Mouse (Mus musculus) CH12F3 (cell line): Measurements from ENCODE around the gene Rxfp2.

Source experiments
- in situ Hi-C: fragments of 300-500 bp; cut with MboI; formaldehyde crosslinking; loops from 2 replicates; pipeline ENCODE4 v1.14.3; 2020; ENCODE audit warnings: low sequenced_read_pairs

Rxfp2 gene

DNA sequence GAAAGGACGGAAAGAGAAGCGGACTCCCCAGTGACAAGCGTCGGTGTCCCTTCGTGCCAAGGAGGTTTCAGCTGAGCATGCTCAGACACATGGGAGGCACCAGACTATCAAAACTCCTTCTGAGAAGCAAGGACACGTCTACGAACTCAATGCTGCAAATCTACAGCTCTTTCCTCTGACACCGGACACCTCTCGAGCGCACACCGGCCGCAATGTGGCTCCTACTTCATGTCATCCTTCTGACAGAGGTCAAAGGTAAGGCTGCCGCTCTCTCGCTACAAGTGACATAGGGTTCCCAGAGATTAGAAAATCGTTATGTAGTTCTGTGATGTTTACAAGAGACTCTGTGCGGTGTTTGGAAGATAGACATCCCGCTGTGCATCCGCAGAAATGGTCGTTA, at the start of gene Rxfp2:
Rxfp2 (plus strand) TSS at position 20 of the 400 bp plus-strand sequence.
- in situ Hi-C loops = no loop called here

DNA sequence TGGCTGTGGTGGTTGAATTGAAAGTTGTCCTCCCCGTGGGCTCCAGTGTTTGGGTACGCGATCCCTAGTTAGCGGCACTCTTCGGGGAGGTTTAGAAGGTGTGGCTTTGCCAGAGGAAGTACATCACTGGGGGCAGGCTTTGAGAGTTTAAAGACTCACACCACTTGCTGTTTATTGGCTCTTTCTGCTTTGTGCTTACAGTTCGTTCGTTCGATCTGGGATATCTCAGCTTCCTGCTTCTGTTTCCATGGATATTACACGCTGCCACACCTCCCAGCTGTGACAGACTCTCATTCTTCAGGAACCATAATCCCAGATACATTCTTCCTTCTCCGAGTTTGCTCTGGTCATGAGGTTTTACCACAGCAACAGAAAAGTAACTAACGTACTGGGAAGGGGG, 48.2 kb upstream of the Rxfp2 start:
- in situ Hi-C loops = no loop called here

DNA sequence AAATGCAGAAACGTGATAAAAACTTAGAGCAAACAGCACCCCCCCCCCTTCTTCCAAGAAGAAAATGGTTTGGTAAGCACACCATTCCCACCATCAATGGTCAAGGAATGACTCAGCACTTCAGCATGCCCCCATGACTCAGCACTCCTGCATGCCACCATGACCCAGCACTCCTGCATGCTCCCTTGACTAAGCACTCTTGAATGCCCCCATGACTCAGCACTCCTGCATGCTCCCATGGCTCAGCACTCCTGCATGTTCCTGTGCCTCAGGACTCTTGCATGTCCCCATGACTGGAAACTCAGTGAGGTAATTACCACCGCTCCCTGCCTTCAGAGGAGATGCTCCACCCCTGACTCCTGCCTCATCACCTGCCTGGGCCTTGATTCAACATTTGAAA, 41.4 kb upstream of the Rxfp2 start:
- in situ Hi-C loops = no loop called here

DNA sequence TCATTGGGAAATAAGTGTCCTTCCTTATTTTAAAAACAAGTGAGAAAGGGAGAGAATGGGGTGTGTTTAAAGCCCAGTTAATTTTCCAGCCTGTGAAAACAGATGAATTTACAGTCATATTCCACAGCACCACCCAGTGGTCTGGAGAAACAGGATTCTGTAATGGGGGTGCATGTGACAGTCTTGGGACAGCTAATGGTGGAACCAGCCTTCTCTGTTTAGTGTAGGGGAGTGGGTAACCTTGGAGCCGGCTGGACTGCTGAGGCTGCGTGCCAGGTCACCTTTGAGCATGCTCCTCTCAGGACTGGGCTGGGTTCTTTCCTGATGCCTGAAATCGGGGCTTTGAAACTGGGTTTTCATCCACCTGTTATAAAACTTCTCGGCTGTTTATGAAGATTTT, 34.9 kb upstream of the Rxfp2 start:
- in situ Hi-C loops = no loop called here

DNA sequence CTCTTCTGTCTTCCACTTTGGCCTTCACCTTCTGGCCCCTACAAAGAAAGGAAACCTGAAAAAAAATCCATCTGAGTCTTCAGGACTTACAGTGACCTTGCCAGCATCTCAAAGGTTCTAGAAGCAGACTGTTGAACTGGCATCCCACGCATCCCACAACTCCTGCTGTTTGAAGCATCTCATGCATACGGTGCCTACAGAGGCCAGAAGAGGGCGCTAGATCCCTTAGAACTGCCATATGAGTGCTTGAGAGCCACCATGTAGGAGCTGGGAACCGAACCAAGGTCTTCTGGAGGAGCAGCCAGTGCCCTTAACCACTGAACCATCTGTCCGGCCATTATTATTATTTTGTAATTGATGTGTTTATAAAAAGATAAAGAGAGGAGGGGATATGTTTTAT, 23.9 kb upstream of the Rxfp2 start:
- in situ Hi-C loops = no loop called here

DNA sequence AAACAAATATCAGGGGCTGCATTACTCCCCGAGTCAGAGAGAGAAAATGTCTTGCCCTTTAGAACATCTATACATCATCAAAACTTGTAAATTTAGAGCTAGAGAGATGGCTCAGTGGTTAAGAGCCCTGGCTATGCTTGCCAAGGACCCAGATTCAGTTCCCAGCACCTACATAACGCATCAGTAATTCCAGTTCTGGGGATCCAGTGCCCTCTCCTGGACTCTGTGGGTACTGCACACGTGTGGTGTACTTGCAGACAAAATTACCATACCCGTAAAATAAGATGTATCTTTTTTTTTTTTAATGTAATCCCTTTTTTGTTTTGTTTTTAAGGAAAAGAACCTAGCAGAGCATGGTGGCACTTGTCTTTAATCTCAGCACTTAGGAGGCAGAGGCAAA, 21.9 kb upstream of the Rxfp2 start:
- in situ Hi-C loops = no loop called here

DNA sequence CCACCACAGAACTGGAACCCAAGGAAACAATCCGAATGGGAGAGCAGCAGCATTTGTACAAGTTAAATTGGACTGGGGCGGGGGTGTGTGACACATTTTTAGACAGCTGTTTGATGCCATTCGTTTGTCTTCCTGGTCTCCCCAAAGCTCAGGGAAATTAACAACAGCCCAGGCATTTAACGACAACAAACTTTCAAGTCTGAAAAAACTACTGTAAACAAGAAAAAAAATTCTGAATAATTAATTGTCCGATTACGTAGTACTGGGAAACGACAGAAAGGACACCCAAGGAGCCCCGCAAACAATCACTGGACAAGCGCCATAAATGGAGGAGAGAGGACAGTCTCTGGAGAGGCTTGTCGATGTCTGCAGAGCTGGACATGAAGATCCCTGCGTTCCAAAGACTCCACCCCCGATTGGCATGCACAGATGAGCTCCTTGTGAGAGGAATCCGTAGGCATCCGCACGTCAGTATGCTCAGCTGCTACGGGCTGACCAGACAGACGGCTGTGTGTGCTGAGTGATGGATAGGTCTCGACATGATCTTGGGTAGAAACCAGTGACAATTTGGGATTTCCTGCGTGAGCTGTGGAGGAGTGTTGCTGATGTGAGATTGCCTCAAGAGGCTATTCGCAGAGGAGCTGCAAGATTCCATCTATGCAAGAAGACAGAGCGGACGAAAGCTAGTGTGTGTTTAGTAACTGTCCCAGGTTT, 21.0 kb upstream of the Rxfp2 start:
- in situ Hi-C loops = no loop called here

DNA sequence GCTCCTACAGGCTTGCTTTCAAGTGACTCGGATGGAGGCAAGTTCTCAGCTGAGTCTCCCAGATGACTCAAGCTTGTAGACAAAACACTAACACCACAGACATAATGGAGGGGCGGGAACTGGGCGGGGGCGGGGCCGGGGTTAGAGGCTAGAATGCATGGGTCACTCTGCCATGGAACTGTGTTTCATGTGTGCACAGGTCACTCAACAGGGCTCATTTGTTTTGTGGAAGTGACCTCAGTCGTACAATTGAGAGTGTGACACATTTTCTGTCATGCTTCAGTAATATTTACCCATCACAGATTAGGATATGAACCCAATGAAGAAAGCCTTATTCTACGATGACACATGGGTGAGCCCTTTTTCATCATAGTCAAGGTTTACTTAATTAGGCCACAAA, 20.2 kb upstream of the Rxfp2 start:
- in situ Hi-C loops = no loop called here

DNA sequence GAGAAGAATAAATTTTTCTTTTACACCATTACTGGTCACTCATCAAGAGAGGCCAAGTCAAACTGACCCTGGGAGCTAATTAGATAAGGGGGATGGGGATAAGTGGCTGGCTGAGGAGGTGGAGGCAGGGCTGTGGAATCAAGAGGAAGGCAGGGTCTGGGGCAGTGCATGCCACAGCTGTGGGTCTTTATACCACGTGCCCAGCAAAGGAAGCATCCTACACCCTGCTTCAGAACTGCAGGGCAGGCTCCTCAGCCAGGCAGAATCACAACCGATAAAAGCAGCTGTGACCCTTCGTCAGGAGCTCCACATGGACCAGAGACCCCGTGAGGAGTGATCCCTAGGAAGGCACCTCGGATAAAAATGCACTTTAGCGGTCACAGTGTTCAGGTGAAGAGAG, 13.1 kb upstream of the Rxfp2 start:
- in situ Hi-C loops = no loop called here

DNA sequence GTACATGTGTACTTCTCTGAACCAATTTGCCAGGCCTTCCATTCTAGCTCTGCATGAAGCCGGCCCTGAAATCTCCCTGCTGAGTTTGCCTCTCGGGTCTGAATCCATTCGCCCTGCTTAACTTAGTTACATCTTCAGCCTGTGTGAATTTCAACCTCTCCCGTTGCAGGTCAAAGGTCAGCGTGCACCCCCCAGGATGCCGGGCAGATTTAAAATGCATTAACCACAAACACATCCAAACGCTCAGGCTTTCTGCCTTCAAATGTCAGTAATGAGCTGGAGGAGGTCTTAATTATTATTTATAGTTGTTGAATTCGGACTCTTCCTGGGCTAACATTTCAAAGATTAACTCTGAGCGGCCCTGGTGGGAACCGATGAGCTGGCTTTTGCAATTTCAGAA, 1.6 kb upstream of the Rxfp2 start:
- in situ Hi-C loops = no loop called here

DNA sequence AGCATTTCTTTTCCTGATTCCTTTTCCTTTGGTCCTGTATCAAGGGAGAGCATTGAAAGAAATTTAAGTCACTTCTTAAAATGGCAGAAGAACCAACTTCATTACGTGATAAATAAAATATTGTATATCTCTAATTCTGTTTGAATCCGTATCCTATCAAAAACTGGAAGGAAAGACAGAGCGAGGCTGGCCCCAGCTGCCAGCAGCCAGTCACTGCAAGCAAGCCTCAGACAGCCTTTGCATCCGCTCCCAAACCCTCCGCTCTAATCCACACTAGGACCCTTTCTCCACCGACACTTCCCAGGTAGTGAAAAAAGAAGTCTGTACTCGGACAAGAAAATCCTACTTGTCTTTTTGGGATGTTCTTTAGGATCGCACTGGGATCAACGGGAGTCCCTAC, 803 bp upstream of the Rxfp2 start:
- in situ Hi-C loops = no loop called here

DNA sequence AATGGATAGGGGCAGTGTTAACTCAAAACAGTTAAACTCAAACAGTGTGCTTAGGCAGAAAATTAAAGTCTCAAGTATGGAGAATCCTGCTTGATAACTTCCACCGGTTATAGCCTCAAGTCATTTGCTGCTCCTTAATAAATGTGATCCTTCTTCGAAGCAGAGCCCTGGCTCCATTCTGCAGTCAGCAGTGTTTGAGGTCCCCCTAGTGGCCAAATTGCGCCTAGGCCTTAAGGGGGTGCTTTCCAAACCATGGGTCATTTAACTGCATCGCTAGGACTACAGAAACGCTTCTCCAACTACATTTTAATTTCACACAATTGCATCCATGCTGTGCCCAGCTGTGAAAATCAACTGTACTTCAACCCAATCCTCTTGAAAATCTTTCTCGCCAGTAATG, 2.4 kb downstream of the Rxfp2 start:
- in situ Hi-C loops = no loop called here

DNA sequence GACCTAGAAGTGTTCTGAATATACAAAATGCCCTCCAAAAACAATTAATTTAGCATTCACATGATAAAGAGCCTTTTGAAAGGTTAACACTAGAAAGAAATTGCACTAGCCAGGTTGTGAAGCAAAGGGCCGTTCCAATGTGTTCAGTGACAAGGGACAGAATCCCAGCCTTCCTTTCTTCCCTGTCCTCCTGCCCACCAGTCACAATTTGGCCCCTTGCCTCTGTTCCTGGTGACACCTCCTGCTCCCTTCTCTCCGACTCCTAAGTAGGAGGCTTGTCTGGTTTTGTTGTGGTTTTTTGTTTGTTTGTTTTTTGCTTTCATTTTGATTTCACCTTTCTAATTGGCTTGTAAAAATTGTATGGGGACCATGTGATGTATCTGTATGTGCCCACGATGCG, 3.3 kb downstream of the Rxfp2 start:
- in situ Hi-C loops = no loop called here

DNA sequence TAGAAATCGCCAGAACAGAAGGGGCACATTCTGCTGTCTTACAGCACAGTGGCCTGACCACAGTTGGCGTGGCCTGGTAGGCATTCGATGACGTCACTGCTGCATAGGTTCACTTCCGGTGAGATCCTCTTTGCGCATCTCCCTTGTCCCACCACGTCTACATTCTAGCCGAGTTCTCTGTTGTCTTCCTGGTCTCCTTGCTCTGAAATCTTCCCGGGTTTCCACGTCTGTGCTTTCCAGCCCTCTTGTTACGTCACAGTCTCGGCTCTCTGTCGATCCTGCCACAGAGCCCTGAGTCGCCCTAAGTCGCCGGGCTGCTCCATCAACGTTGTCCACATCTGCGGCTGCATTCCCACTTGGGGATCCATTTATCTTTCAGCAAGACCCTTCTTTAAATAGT, 4.1 kb downstream of the Rxfp2 start:
- in situ Hi-C loops = no loop called here

DNA sequence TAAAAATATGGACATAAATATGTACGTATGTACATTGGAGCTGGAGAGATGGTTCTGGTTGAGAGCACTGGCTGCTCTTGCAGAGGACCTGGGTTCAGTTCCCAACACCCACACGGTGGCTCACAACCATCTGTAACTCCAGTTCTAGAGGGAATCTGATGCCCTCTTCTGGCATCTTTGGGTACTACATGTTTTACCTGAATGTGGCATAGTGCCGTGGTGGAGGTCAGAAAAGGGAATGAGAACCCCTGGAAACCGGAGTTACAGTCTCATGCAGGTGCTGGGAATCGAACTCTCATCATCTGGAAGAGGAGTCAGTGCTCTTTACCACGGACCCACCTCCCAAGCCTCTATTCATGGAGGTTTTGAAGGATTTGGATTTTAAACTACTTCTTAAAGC, 5.0 kb downstream of the Rxfp2 start:
- in situ Hi-C loops = no loop called here

DNA sequence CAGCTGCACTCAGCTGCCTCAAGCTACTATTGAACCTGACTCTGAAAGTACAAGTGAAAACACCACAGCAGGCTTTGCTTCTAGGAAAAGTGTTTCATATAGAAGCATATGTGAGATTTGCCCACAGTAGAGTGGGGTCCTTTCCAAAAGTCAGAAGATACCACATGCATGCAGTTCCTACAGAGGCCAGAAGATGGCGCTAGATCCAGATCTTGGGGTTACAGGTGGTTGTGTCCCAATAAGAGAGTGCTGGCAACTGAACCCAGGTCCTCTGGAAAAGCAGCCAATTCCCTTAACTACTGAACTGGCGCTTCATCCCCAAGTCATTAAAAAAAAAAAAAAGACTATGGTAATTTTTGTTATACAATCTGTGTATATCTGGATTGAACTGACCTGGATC, 5.7 kb downstream of the Rxfp2 start:
- in situ Hi-C loops = no loop called here

DNA sequence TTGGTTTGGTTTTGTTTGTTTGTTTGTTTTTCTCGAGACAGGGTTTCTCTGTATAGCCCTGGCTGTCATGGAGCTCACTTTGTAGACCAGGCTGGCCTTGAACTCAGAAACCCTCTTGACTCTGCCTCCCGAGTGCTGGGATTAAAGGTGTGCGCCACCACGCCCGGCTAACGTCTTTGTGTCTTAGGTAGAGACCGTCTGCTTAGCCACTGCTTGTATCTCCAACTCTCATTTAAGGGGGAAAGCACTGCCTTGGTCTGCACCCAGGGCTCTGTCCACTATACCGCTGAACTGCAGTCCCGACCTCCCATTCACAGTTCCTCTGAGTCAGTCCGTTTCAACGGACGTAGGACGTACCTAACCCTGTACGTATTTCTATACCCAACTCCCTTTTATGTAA, 6.4 kb downstream of the Rxfp2 start:
- in situ Hi-C loops = no loop called here

DNA sequence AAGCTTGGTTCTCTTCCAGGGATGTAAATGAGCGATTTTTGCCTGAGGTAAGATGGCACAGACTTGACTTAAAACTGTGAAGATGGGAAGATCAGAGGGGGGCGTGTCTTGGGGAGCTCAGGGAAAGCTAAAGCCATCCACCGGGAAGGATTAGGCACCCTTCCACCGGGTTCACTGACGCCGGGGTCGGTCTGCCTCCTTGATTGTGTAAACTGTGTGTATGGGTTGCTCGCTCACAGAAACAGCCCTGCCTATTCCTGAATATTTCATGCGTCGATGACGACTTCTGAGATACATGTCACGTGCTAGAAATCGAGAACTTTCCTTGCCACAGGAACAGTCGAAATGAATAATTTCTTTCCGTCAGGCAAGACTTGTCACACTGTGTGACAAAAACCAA, 6.9 kb downstream of the Rxfp2 start:
- in situ Hi-C loops = no loop called here

DNA sequence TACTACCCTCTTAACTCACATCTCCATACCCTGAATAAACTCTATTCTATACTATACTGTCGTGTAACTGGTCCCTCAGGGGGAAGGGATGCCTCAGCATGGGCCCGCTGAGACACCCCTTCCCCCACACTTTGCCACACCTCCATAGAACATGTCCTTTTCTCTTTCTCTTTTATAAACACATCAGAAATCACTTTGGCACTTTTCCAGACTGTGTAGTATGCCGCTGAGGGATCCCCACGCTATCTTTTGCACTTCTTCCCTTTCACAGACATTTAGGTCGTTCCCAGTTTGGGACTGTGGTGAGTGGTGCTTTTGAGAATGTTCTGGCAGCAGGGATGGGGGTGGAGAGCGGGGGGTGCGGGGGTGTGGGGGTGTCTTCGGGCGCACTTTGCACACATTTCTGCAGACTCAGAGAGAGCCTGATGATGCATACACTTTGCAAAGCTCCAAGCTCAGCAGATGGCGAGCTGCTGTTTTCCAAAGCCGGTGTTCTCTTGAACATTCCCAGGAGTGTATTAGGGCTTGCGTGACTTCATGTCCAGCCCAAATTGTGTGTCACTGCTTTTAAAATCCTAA, 8.1 kb downstream of the Rxfp2 start:
- in situ Hi-C loops = no loop called here

DNA sequence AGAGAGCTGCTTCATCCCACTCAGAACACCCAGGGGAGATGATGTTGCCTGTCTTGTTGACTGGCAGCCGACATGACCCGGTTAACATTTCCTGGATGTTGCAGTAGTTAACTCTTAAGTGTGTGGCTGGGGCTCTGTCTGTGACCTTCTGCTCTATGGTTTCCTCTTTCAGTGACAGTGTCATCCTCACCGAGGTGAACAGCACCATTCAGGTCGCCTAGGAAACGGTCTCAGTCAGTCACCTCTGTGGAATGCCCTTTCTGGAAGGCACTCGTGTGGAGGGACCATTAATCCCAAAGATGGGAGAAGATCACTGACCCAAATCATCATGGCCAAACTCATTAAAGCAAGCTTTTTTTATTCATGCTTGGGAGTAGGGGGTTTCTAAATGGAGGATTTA, 12.7 kb downstream of the Rxfp2 start:
- in situ Hi-C loops = no loop called here

DNA sequence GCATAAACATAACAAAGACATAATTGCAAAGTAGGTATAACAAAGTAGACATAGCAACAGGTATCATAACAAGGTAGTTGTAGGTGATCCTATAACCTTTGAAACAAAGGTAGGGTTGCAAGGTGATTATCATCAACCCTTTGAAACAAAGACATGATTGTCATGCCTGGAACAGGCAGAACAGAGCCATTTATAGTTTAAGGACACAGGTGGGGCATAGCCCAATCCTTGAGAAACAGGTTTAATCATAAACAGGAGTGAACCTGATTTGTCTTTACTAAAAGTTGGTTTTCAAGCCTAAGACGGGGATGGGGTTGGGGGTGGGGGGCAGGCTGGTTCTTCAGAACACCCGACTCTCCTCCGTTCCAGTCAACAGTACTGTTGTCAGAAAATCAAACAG, 13.2 kb downstream of the Rxfp2 start:
- in situ Hi-C loops = no loop called here

DNA sequence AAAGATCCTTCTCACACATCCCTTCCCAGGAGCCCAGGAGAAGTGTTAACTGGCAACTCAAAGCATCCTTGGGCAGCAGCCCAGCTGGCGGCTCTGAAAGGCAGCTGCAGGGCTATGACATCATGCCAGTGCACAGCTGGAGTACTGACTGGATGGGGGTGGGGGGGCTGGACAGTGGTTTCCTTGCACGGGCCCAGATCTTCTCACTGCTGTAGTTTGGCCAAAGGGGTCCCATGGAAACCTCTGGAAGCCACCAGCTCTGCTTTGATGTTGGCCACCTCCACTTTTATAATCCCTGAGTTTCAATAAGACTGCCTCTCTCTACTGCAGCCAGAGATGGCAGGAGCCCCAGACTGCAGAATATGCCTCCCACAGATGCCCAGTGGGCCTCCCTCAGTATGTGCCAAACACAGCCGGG, 13.6 kb downstream of the Rxfp2 start:
- in situ Hi-C loops = no loop called here

DNA sequence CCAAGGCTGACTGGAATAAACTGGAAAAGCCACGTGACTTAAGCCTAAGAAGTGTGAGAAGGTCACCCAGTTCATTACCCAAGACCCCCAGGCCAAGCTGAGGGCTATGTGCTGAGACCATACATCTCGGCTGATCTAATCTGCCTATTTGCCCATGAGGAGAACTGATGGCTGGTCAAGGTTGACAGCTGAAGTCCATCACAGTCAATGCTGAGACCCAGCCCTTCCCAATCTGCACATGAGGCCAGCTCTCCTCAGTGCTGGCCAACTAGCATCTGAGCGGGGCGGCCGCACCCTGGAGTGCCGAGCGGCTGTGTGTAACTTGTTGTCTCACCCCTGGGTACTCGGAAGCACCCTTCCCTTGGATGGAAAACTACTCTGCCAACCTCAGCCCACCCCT, 17.8 kb downstream of the Rxfp2 start:
- in situ Hi-C loops = no loop called here
